Mouse (Mus musculus) heart, embryonic 11.5 days (tissue): ENCODE measurements around the gene Mark4. TPM values are rescaled to one million over a fixed set of nuclear protein-coding genes. Genes with fewer than 3 reads are reported as not detected.
A peak's percentile ranks its signal among the peaks of the same experiment; 100 is the strongest.

Experiments used
- ATAC-seq: fragments of 200-750 bp; cut with Nextera tagmentation; replicated peaks from 2 replicates; pipeline ENCODE4 v1.8.0; 2017; ENCODE audit warnings: moderate library complexity; ENCODE audit not compliant: insufficient number of reproducible peaks, low FRiP score, low TSS enrichment
- H3K27ac ChIP-seq: fragments of 300-500 bp; sonication (generic); 2 replicates; pipeline ENCODE4 v1.5.1; 2014; ENCODE audit warnings: mild to moderate bottlenecking, low read depth, low read length
- H3K27me3 ChIP-seq: fragments of 300-500 bp; sonication (generic); 2 replicates; pipeline ENCODE4 v1.6.1; 2014; ENCODE audit warnings: mild to moderate bottlenecking, low read length, mixed read lengths; ENCODE audit not compliant: control insufficient read depth, insufficient read depth
- H3K36me3 ChIP-seq: fragments of 300-500 bp; sonication (generic); 2 replicates; pipeline ENCODE4 v1.6.1; 2014; ENCODE audit warnings: mild to moderate bottlenecking, low read length, moderate library complexity, mixed read lengths; ENCODE audit not compliant: control insufficient read depth, insufficient read depth
- H3K4me1 ChIP-seq: fragments of 300-500 bp; sonication (generic); 2 replicates; pipeline ENCODE4 v1.6.1; 2014; ENCODE audit warnings: low read length; ENCODE audit not compliant: control insufficient read depth, insufficient read depth
- H3K4me2 ChIP-seq: fragments of 300-500 bp; sonication (generic); 2 replicates; pipeline ENCODE4 v1.6.1; 2014; ENCODE audit warnings: mild to moderate bottlenecking, moderate library complexity
- H3K4me3 ChIP-seq: fragments of 300-500 bp; sonication (generic); 2 replicates; pipeline ENCODE4 v1.5.1; 2014; ENCODE audit warnings: low read depth, low read length
- H3K9ac ChIP-seq: fragments of 300-500 bp; sonication (generic); 2 replicates; pipeline ENCODE4 v1.6.1; 2014; ENCODE audit warnings: mild to moderate bottlenecking, low read depth, low read length, moderate library complexity
- H3K9me3 ChIP-seq: fragments of 300-500 bp; sonication (generic); replicated peaks from 2 replicates; pipeline ENCODE4 v1.6.1; 2016; ENCODE audit warnings: low read length; ENCODE audit not compliant: control insufficient read depth
- WGBS: fragments of 180-500 bp; shearing (Covaris S2); extraction: QIAGEN DNeasy Blood & Tissue Kit; methylation state at CpG from one replicate; pipeline ENCODE4 v1.1.7; 2014; ENCODE audit not compliant: insufficient replicate concordance; 5-methylcytosine and 5-hydroxymethylcytosine counted together
- polyA plus RNA-seq: library from polyadenylated mRNA; unstranded; fragments of >200 nt; fragmentation: Nextera tagmentation; extraction: Ambion mirVana; gene quantifications from 2 replicates; pipeline ENCODE4 v1.2.1, GENCODE M21; 2014

Gene Mark4
- polyA plus RNA-seq, 1 experiment from 2014 or later: 9.7 TPM

GRCm38 (mm10) chr7:19466602-19467145 lies 8.1 kb upstream of the Mark4 start:
- peaks cover 25% of the 10 kb centered on the region for H3K27me3 ChIP-seq
- no peaks in the 10 kb centered on the region for H3K9me3 ChIP-seq
- WGBS: 47% methylated on average over 5 of the region's 5 CpGs
- no peak for ATAC-seq
- H3K27ac ChIP-seq: no peak overlapping the region
- H3K4me3 ChIP-seq: no peak overlapping the region
- no peak overlapping the region for H3K9ac ChIP-seq
- no peaks in the 10 kb centered on the region for H3K36me3 ChIP-seq
- peaks cover 10% of the 10 kb centered on the region for H3K4me1 ChIP-seq
- H3K4me2 ChIP-seq: no peak overlapping the region

GRCm38 (mm10) chr7:19464367-19465307 lies 6.0 kb upstream of the Mark4 start:
- 0 out of 2 replicates have a peak, but pooled peaks have one; percentile 4 for ATAC-seq
- H3K27me3 ChIP-seq: peaks cover 14% of the 10 kb centered on the region

GRCm38 (mm10) chr7:19462884-19463381 lies 4.3 kb upstream of the Mark4 start, which contains the start of gene Exoc3l2:
Exoc3l2 (plus strand) TSS chr7:19463331.
- Histone ChIP-seq H3K9ac (peak within 1 kb of the TSS; percentile 46; the same call in 1 of the 2 replicates), H3K36me3 (no peaks in the 10 kb centered on the region), H3K4me1 (peaks cover 12% of the 10 kb centered on the region), H3K4me2 (peak within 1 kb of the TSS; percentile 50), H3K4me3 (peak within 1 kb of the TSS; percentile 31), H3K9me3 (no peaks in the 10 kb centered on the region), H3K27ac (peak within 1 kb of the TSS; percentile 22; the same call in 1 of the 2 replicates), H3K27me3 (peaks cover 7% of the 10 kb centered on the region; the same call in 1 of the 2 replicates)
- 0 out of 2 replicates have a peak, but pooled peaks have one; percentile 27 for ATAC-seq
- 30% methylated on average over 6 of the region's 6 CpGs for WGBS

More at GRCm38 (mm10) chr7:19464367-19465307, 6.0 kb upstream of the Mark4 start:
- 7% methylated on average over 22 of the region's 22 CpGs for WGBS
- Histone ChIP-seq H3K27ac (peak overlapping the region; percentile 12; the same call in 1 of the 2 replicates), H3K4me2 (peak overlapping the region; percentile 50), H3K36me3 (no peaks in the 10 kb centered on the region), H3K9ac (peak overlapping the region; percentile 50; the same call in 1 of the 2 replicates), H3K4me1 (peaks cover 10% of the 10 kb centered on the region), H3K4me3 (peak overlapping the region; percentile 31), H3K9me3 (no peaks in the 10 kb centered on the region)

- peaks cover 7% of the 10 kb centered on the region; the same call in 1 of the 2 replicates for H3K27me3 ChIP-seq
- no peak overlapping the region; the same call in 1 of the 2 replicates for H3K27ac ChIP-seq
- H3K9me3 ChIP-seq: no peaks in the 10 kb centered on the region
- no peak overlapping the region for H3K4me3 ChIP-seq
- peaks cover 16% of the 10 kb centered on the region for H3K4me1 ChIP-seq
- 53% methylated on average over 4 of the region's 4 CpGs for WGBS
- no peak for ATAC-seq
- H3K36me3 ChIP-seq: no peaks in the 10 kb centered on the region
- H3K4me2 ChIP-seq: peak overlapping the region; percentile 50; the same call in 1 of the 2 replicates
- H3K9ac ChIP-seq: no peak overlapping the region
These were observed 3.8 kb upstream of the Mark4 start for GRCm38 (mm10) chr7:19462443-19462842.

- H3K9me3 ChIP-seq: no peaks in the 10 kb centered on the region
- 10% methylated on average over 6 of the region's 6 CpGs for WGBS
- ATAC-seq: no peak
- H3K4me3 ChIP-seq: no peak overlapping the region
- peaks cover 21% of the 10 kb centered on the region for H3K4me1 ChIP-seq
- H3K27ac ChIP-seq: no peak overlapping the region
- no peaks in the 10 kb centered on the region for H3K36me3 ChIP-seq
- no peak overlapping the region for H3K4me2 ChIP-seq
- peaks cover 7% of the 10 kb centered on the region; the same call in 1 of the 2 replicates for H3K27me3 ChIP-seq
- H3K9ac ChIP-seq: no peak overlapping the region
These were observed 2.9 kb upstream of the Mark4 start for GRCm38 (mm10) chr7:19461488-19461887.

GRCm38 (mm10) chr7:19460500-19460899 lies 1.9 kb upstream of the Mark4 start:
- Histone ChIP-seq H3K4me2 (no peak overlapping the region), H3K36me3 (no peaks in the 10 kb centered on the region), H3K4me1 (peaks cover 26% of the 10 kb centered on the region), H3K4me3 (no peak overlapping the region), H3K9ac (no peak overlapping the region), H3K9me3 (no peaks in the 10 kb centered on the region), H3K27ac (no peak overlapping the region), H3K27me3 (peaks cover 7% of the 10 kb centered on the region; the same call in 1 of the 2 replicates)
- ATAC-seq: no peak
- WGBS: 63% methylated on average over 1 of the region's 1 CpGs

- no peaks in the 10 kb centered on the region for H3K27me3 ChIP-seq
These were observed 686 bp upstream of the Mark4 start for GRCm38 (mm10) chr7:19459144-19459870.

GRCm38 (mm10) chr7:19458072-19458486 lies 542 bp downstream of the Mark4 start:
- under 1% methylated on average over 28 of the region's 31 CpGs for WGBS
- H3K4me1 ChIP-seq: peaks cover 26% of the 10 kb centered on the region
- H3K36me3 ChIP-seq: no peaks in the 10 kb centered on the region
- H3K4me2 ChIP-seq: peak overlapping the region; percentile 97
- peak overlapping the region; percentile 92 for H3K9ac ChIP-seq
- H3K27ac ChIP-seq: peak overlapping the region; percentile 77
- H3K27me3 ChIP-seq: no peaks in the 10 kb centered on the region
- no peaks in the 10 kb centered on the region for H3K9me3 ChIP-seq
- H3K4me3 ChIP-seq: peak overlapping the region; percentile 98
- ATAC-seq: peak; percentile 71

More at GRCm38 (mm10) chr7:19459144-19459870, 686 bp upstream of the Mark4 start:
- Histone ChIP-seq H3K4me3 (peak overlapping the region; percentile 98), H3K9ac (peak overlapping the region; percentile 92), H3K4me1 (peaks cover 26% of the 10 kb centered on the region), H3K9me3 (no peaks in the 10 kb centered on the region), H3K4me2 (peak overlapping the region; percentile 97), H3K36me3 (no peaks in the 10 kb centered on the region), H3K27ac (0 out of 2 replicates have a peak overlapping the region, but pooled peaks have one; percentile 8)
- 26% methylated on average over 6 of the region's 6 CpGs for WGBS
- ATAC-seq: no peak; the same call in 1 of the 2 replicates
